Mouse (Mus musculus): ENCODE measurements around the gene Cars2. TPM values are rescaled to one million over a fixed set of nuclear protein-coding genes. Genes with fewer than 3 reads are reported as not detected.
"Not testable (repeated sequence)": the region's sequence is repeated elsewhere in the genome, so short reads cannot be mapped to it uniquely, and the experiment has no call there.

Gene Cars2
- total RNA-seq, 1 experiment from 2014 or later = 18.3 TPM

DNA sequence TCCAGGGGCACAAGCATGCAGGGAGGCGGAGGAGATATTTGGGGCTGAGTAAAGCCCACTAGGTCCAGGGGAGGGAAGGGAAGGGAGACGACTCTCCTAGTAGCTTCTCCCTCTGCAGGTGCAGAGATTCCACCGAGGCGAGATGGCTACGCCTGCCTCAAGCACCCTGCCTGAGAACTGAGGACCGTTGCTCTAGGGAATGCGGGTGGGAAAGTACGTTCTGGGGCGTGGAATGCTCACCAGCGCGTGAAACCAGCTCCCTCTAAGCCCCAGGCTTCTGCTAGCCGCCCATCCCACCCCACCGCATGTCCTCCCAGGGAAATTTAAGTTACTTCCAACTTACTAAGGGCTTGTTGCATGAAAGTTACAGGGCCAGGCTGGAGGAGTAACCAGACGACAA lies 71.0 kb downstream of the Cars2 start:
- ATAC-seq (replicated peaks; ENCODE audit: insufficient number of reproducible peaks, low FRiP score, low TSS enrichment, poor library complexity, severe bottlenecking) = no peak

- ATAC-seq (replicated peaks; ENCODE audit: insufficient number of reproducible peaks, low FRiP score, low TSS enrichment, poor library complexity, severe bottlenecking) = no peak
Measured at GRCm38 (mm10) chr8:11478807-11479527, 71.6 kb downstream of the Cars2 start.

DNA sequence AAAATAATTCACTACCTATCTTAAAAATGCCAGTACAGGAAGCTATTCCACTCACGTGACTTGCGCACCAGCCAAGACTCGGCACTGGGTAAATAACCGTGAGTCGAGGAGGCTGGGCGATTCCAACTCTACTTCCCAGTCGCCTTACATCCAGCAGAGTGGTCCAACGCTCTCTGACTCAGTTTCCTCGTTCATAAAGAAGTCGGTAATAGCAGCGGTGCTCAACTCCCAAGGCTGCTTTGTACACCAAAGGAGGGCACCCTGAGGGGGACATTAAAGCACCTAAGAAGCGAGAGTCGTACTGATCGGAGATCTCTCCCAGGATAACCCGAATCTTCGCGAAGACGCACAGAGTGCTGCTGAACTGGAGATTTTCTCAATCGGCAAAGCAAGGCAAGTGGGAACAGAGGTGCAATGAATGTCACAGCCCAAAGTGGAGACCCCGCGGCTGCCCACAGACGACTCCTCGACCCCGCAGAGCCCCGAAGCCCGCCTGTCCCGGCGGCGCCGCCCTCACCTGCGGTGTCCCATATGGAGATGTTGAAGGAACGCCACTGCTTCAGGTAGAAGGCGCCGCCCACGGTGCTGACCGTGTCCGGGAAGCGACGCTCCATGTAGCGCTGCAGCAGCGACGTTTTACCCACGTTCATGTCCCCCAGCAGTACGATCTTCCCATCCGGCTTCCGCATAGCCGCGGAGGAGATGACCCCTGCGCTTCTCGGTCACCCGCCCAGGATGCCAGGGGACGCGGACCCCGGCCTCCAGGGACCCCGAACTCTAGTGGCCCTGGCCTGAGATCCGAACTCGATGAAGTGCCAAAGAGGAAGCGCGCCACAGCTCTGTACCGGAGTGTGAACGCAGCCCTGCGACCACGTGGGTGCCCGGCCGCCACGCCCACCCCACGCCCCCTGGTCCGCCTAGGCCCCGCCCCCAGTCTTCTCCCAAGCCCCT lies 72.5 kb downstream of the Cars2 start, which contains the start of gene Rab20:
Rab20 (minus strand) TSS at position 900 of the 951 bp plus-strand sequence.
- ATAC-seq (replicated peaks; ENCODE audit: insufficient number of reproducible peaks, low FRiP score, low TSS enrichment, poor library complexity, severe bottlenecking) = peak; percentile 61

- no peak; the same call in 1 of the 2 replicates for ATAC-seq (replicated peaks; ENCODE audit: insufficient number of reproducible peaks, low FRiP score, low TSS enrichment, poor library complexity, severe bottlenecking)
Measured at GRCm38 (mm10) chr8:11477178-11477553, 73.4 kb downstream of the Cars2 start.

GRCm38 (mm10) chr8:11476338-11477177 lies 74.0 kb downstream of the Cars2 start:
- peak; percentile 51; the same call in 1 of the 2 replicates for ATAC-seq (replicated peaks; ENCODE audit: insufficient number of reproducible peaks, low FRiP score, low TSS enrichment, poor library complexity, severe bottlenecking)

DNA sequence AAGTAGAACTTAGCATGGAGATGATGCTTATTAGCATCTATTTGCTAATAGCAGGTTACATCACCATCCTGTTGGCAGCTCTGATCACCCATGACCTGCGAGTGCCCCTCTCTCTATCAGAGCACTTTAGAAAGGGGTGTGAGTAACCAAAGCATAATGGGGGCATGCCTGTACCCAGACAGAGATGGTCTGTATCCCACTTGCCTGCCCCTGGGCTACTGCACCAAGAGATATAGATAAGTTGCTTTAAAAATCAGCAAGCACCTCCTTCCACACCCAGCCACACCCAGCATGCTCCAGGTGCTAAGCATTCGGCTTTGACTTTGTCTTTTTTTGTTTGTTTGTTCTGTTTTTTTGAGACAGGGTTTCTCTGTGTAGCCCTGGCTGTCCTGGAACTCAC lies 74.7 kb downstream of the Cars2 start:
- no peak for ATAC-seq (replicated peaks; ENCODE audit: insufficient number of reproducible peaks, low FRiP score, low TSS enrichment, poor library complexity, severe bottlenecking)

DNA sequence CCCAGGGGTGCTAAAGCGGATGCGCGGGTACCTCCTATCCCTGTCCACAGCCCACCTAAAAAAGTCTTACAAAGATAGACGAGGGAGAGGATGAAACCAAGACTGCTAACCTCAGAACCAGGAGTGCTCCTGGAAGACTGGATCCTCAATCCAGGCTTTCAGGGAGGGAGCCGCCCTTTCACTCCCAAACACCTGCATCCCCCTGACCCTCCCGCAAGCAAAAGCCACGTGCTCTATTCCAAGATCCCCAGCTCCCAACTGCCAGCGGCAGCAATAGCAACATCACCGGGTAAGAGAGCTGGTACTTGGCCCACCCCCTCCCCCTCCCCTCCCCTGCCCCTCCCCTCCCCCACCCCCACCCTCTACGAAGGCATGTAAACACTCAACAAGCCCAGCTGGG lies 75.2 kb downstream of the Cars2 start:
- no peak for ATAC-seq (replicated peaks; ENCODE audit: insufficient number of reproducible peaks, low FRiP score, low TSS enrichment, poor library complexity, severe bottlenecking)

DNA sequence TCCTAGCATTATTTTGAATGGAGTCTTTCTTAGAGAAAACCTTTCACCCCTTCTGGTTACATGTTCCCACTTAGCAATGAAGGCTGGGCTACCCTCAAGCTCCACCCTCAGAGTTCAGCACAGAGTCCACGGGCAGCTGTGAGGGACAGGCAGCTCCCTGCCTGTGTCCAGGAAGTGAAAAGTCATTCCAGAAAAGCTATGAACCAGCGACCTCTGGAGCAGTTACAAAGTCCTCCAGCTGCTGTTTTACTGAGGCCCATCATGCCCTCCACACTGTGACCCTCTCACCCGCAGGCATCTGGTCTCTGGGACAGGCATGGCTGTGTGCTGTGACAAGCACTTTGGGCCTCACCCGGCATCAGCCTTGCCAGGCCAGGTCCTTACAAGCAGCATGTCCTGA lies 77.5 kb downstream of the Cars2 start:
- no peak for ATAC-seq (replicated peaks; ENCODE audit: insufficient number of reproducible peaks, low FRiP score, low TSS enrichment, poor library complexity, severe bottlenecking)

- no peak for ATAC-seq (replicated peaks; ENCODE audit: insufficient number of reproducible peaks, low FRiP score, low TSS enrichment, poor library complexity, severe bottlenecking)
Measured at GRCm38 (mm10) chr8:11471309-11471708, 79.3 kb downstream of the Cars2 start.

DNA sequence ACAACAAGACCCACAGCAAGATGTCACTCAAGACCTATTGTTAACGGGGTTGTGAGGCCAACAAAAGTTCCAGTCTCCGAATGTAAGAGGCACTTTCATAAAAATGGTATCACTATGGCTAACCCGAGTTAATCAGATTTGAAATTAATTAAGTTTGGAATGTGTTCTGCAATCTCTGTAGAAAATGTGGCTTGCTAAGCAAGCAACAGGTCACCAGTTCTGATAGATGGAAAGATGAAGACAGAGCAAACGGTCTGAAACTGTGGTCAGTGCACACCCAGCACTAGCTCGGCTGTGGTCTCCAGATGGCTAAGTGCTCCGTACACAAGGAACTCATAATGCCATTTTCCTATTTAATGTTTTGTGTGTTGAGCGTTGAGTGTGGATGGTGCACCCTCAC lies 79.9 kb downstream of the Cars2 start:
- ATAC-seq (replicated peaks; ENCODE audit: insufficient number of reproducible peaks, low FRiP score, low TSS enrichment, poor library complexity, severe bottlenecking) = no peak

DNA sequence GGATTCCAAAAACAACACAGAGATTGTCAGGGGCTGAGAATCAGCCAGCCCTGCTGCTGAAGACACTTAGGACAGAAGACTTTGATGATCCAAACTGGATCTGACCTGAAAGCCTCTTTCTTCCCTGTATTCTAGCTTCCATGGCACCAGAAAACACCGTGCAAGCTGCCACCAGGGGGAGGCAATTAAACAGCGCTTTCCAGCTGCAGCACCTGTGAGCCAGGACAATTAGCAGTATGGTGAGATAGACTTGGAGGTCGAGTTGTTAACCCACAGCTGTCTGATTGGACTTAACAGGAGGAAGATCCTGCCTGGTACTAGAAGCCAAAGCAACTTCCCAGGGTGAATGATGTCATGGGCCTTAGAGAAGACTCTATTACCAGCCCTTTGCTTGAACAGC lies 81.5 kb downstream of the Cars2 start:
- no peak for ATAC-seq (replicated peaks; ENCODE audit: insufficient number of reproducible peaks, low FRiP score, low TSS enrichment, poor library complexity, severe bottlenecking)

DNA sequence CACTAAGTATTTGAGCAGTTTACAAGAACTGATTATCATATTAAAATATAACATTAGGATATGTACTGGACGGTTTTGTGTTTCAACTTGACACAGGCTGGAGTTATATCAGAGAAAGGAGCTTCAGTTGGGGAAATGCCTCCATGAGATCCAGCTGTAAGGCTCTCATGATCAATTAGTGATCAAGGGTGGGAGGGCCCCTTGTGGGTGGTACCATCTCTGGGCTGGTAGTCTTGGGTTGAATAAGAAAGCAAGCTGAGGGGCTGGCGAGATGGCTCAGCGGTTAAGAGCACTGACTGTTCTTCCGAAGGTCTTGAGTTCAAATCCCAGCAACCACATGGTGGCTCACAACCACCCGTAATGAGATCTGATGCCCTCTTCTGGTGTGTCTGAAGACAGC lies 84.1 kb downstream of the Cars2 start:
- ATAC-seq (replicated peaks; ENCODE audit: insufficient number of reproducible peaks, low FRiP score, low TSS enrichment, poor library complexity, severe bottlenecking) = not testable (repeated sequence)

DNA sequence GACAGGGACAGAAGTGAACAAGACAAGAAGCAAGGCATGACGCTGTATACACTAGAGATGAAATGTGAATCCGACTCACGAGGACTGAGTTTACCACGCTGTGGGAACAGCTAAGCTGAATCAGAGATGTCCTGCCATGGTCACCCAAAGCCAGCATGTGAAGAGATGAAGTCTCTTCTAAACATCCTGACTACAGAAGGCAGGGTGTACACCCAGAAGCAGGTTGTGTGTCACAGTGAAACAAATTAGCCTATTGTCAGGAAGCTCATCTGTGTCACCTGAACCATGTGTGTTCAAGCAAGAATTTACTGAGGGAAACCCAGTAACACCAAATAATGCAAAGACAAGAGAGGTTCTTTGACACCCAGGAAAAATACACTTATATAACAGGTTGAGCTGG lies 85.0 kb downstream of the Cars2 start:
- ATAC-seq (replicated peaks; ENCODE audit: insufficient number of reproducible peaks, low FRiP score, low TSS enrichment, poor library complexity, severe bottlenecking) = no peak

DNA sequence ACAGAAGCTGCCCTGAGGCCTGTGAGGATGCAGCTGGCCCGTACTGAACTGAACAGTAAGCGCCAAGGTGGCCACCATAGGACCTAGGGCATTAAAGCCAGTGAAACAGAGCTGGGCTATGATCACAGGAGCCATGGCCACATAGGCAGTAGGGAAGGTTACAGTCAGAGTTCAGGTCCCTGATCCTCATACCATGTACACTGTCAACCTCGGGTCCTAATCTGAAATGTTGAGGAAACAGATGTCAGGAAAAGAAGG lies 85.9 kb downstream of the Cars2 start:
- ATAC-seq (replicated peaks; ENCODE audit: insufficient number of reproducible peaks, low FRiP score, low TSS enrichment, poor library complexity, severe bottlenecking) = no peak

Other genes starting within 250 kb of the Cars2 start
- 1.7 to 5.2 TPM (median 3.4 TPM) in 3 replicates for gene Col4a2, start 238.0 kb downstream of the Cars2 start, total RNA-seq (2017)
- 1.5 to 5.7 TPM (median 2.8 TPM) in 3 replicates for gene Col4a1, start 238.0 kb downstream of the Cars2 start, total RNA-seq (2017)
- gene Rab20, start 72.1 kb downstream of the Cars2 start, total RNA-seq (2017) = 11.7 to 33.0 TPM (median 18.9 TPM) in 3 replicates
- 27.9 to 51.1 TPM (median 46.4 TPM) in 3 replicates for gene Naxd, start 53.3 kb downstream of the Cars2 start, total RNA-seq (2017)
- 69.1 to 75.3 TPM (median 75.0 TPM) in 3 replicates for gene Ing1, start 4.8 kb upstream of the Cars2 start, total RNA-seq (2017)
- gene Ankrd10, start 85.0 kb upstream of the Cars2 start, total RNA-seq (2017) = 48.7 to 67.5 TPM (median 49.7 TPM) in 3 replicates
- gene 1700016D06Rik, start 150.3 kb upstream of the Cars2 start, total RNA-seq (2017) = not detected in 3 replicates
- gene Arhgef7, start 176.9 kb upstream of the Cars2 start, total RNA-seq (2017) = 24.6 to 43.1 TPM (median 27.3 TPM) in 3 replicates